Mouse (Mus musculus) T-helper 17 cell (primary cell): ENCODE measurements around the gene Erp29.
"Not testable (repeated sequence)": the region's sequence is repeated elsewhere in the genome, so short reads cannot be mapped to it uniquely, and the experiment has no call there.

Source experiments
- in situ Hi-C, 2 experiments: fragments of 300-600 bp; cut with MboI, MseI; formaldehyde crosslinking; loops; 1 replicate in 1 of 2; 2 replicates in 1 of 2; pipeline ENCODE4 v1.15.1; 2025; ENCODE audit warnings: high pct_unique_total_duplicates in 2 of 2

The Erp29 gene

GRCm38 (mm10) chr5:121452026-121452869 is at the start of gene Erp29:
Erp29 (minus strand) TSS chr5:121452506.
- in situ Hi-C loops, result no loop called here

GRCm38 (mm10) chr5:121501424-121501996 is 49.2 kb upstream of the Erp29 start:
- in situ Hi-C loops, result not testable (repeated sequence)

- in situ Hi-C loops, result no loop called here
These were observed 48.4 kb upstream of the Erp29 start for GRCm38 (mm10) chr5:121500719-121501118.

GRCm38 (mm10) chr5:121493305-121493704 is 41.0 kb upstream of the Erp29 start:
- in situ Hi-C loops, result no loop called here

- in situ Hi-C loops, result no loop called here
These were observed 32.5 kb upstream of the Erp29 start for GRCm38 (mm10) chr5:121484801-121485200.

- in situ Hi-C loops, result loop anchor here (5.0 kb wide), 1 partner anchor 35 kb away; no protein-coding TSS in a partner anchor
These were observed 25.4 kb upstream of the Erp29 start for GRCm38 (mm10) chr5:121477680-121478079.

- in situ Hi-C loops, result loop anchor here (5.0 kb wide), 1 partner anchor 34 kb away; no protein-coding TSS in a partner anchor
These were observed 23.7 kb upstream of the Erp29 start for GRCm38 (mm10) chr5:121476040-121476439.

- in situ Hi-C loops, result loop anchor here (5.0 kb wide), 1 partner anchor 32 kb away; no protein-coding TSS in a partner anchor
These were observed 22.3 kb upstream of the Erp29 start for GRCm38 (mm10) chr5:121474610-121475009.

- in situ Hi-C loops, result no loop called here
These were observed 20.1 kb upstream of the Erp29 start for GRCm38 (mm10) chr5:121472411-121472810.

GRCm38 (mm10) chr5:121469566-121469965 is 17.3 kb upstream of the Erp29 start:
- in situ Hi-C loops, result no loop called here

GRCm38 (mm10) chr5:121463601-121464250 is 11.4 kb upstream of the Erp29 start:
- in situ Hi-C loops, result no loop called here

GRCm38 (mm10) chr5:121462967-121463366 is 10.7 kb upstream of the Erp29 start:
- in situ Hi-C loops, result no loop called here

- in situ Hi-C loops, result no loop called here
These were observed 9.8 kb upstream of the Erp29 start for GRCm38 (mm10) chr5:121462171-121462502.

GRCm38 (mm10) chr5:121461339-121462170 is 9.2 kb upstream of the Erp29 start:
- in situ Hi-C loops, result no loop called here

GRCm38 (mm10) chr5:121455510-121456265 is 3.4 kb upstream of the Erp29 start:
- in situ Hi-C loops, result no loop called here

GRCm38 (mm10) chr5:121454503-121454782 is 2.1 kb upstream of the Erp29 start:
- in situ Hi-C loops, result no loop called here

GRCm38 (mm10) chr5:121453743-121454502 is 1.6 kb upstream of the Erp29 start:
- in situ Hi-C loops, result no loop called here

- in situ Hi-C loops, result no loop called here
These were observed 600 bp upstream of the Erp29 start for GRCm38 (mm10) chr5:121452906-121453305.

GRCm38 (mm10) chr5:121451644-121452025 is 671 bp downstream of the Erp29 start, which contains the start of gene Tmem116:
Tmem116 (plus strand) TSS chr5:121451893.
- in situ Hi-C loops, result no loop called here

GRCm38 (mm10) chr5:121451203-121451602 is 1.1 kb downstream of the Erp29 start:
- in situ Hi-C loops, result no loop called here
